Mouse (Mus musculus) C3H10T1/2 (cell line): ENCODE results near the gene P2rx1. TPM values are rescaled to one million over a fixed set of nuclear protein-coding genes. Genes with fewer than 3 reads are reported as not detected.

ENCODE experiments used
- polyA plus RNA-seq, 2 experiments: library from polyadenylated mRNA; unstranded; fragments of >200 nt; fragmentation: generic; extraction: Trizol; gene quantifications; one replicate each; pipeline ENCODE4 v1.2.1; 2012; ENCODE audit warnings: missing spikeins in 2 of 2

The P2rx1 gene
- polyA plus RNA-seq = under 1 TPM; 0.01 to 0.59 TPM

DNA sequence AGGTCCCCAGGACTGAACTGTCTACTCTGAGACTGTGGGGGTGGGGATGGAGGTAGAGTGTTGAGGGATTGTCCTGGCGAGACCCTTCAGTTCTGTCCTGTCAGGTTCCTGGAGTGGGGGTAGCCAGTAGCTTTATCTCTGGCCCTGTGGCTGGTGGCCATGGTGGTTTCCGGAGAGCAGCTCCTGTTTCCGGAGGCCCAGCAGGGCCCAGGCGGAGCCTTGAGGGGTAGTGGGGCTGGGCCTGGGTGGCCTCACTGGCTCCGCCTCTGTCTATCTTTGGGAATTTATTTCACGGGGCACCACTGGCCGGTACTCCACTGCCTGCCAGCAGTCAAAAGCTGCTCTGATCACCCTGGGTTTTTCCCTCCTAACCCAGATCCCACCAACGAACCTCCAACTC is at the start of gene P2rx1:
Gene P2rx1 (plus strand): TSS at position 333 of the 400 bp plus-strand sequence.

DNA sequence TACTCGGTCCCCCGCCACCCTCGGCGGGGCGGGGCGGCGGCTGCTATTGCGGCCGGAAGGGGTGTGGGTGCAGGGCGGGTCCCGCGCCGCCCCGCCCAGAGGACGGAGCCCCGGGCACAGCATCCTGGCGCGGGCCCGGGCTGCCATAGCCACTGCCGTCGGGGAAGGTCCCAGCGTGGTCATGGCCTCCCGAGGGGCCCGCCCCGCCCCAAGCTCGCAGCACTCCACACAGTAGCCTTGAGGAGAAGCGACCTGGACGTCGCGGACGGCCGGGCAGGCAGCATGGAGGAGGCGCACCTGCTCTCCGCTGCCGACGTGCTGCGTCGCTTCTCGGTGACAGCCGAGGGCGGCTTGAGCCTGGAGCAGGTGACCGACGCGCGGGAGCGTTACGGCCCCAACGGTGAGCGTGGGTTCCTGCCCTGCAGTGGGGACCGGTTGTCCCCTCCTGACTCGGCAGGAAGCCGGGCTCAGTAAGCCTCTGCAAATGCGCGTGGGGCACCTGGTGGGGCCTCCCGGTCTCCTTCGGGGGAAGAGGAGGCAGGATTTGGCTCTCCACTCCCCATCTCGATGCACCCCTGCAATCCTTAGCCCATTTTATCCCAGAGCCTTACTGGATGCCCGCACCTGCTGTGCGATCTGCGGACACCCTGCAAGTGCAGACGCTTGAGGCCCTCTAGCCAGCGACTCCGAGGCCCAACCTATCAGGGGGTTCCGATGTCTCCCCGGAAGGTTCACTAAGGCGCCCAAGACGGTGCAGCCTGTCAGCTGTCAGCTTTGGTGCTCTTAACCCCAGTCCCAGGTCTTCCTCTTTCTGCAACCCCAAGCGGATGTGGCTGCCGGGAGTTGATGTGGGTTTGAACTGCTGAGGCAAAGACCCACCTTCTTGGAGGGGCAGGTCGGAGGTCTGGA is 37.6 kb upstream of the P2rx1 start, which contains the start of gene Atp2a3:
Gene Atp2a3 (plus strand): TSS at position 98 of the 909 bp plus-strand sequence.

DNA sequence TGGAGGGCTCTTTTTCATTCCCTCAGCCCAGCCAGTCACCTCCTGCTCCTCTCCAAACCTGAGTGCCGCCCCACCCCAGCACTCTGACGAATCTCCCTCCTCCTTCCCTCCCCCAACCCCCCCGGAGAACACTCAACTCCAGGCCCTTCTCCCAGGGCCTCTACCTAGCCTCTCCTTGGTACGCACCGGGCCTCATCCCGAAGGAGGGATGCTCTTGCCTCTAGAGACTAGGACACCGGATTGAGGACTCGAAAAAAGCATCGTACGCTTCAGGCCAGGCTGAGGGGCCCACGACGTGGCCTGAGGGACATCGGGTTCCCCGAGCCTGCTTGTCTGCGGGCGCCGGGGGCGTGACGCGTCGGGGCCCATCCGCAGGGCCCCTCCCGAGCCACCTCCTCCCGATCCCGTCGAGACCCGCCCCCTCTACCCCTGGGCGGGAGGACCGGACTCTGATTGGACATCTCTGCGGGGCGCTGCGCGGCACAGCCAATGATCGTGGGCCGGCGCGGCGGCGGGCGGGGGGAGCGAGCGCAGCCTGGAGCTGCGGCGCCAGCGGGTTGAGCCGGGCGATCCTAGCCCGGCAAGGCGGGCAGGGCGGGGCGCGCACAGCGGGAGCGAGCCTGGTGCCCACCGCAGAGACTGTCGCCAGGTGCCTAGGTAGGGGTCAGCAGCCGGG is 19.7 kb downstream of the P2rx1 start, which contains the start of gene Camkk1:
Gene Camkk1 (plus strand): TSS at position 538 of the 676 bp plus-strand sequence.

DNA sequence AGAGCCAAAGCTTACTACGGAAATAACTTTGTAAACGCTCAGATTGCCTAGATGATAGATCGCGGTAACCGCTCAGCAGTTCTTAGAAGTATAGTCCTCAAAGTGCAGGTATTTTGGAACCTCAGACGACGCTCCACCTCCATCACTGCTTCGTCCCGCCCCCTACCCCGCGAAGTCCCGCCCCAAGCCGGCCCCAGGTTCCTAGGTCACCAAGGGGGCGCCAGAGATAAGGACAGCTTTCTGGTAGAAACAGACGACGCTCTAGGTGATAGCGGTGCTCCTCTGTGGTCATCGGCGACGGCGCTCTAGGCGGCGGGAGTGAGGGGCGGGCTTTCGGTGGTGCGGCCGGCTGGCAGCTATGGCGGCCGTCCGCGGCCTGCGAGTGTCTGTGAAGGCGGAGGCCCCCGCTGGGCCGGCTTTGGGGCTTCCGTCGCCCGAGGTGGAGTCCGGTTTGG is 48.7 kb downstream of the P2rx1 start, which contains the start of gene Ncbp3:
Gene Ncbp3 (plus strand): TSS at position 242 of the 455 bp plus-strand sequence.

Other genes with a start within 250 kb of the P2rx1 start
- gene Cyb5d2, start 203.0 kb upstream of the P2rx1 start, polyA plus RNA-seq = 1 to 10 TPM; 1.8 to 8.1 TPM
- 10 to 100 TPM in 1 of 2 experiments, 1 to 10 TPM in 1; 4.1 to 14.0 TPM for gene Zzef1, start 202.9 kb upstream of the P2rx1 start, polyA plus RNA-seq
- gene Atp2a3, start 37.9 kb upstream of the P2rx1 start, polyA plus RNA-seq = under 1 TPM; 0.01 to 0.17 TPM
- 1 to 10 TPM; 2.9 to 8.3 TPM for gene Camkk1, start 19.9 kb downstream of the P2rx1 start, polyA plus RNA-seq
- 1 to 10 TPM in 1 of 2 experiments, under 1 TPM in 1; 0.56 to 3.9 TPM for gene Ncbp3, start 48.7 kb downstream of the P2rx1 start, polyA plus RNA-seq
- under 1 TPM; 0.04 to 0.07 TPM for gene Itgae, start 91.5 kb downstream of the P2rx1 start, polyA plus RNA-seq
- 1 to 10 TPM; 4.8 to 5.8 TPM for gene Haspin, start 139.2 kb downstream of the P2rx1 start, polyA plus RNA-seq
- 1 to 10 TPM in 1 of 2 experiments, under 1 TPM in 1; 0.01 to 1.1 TPM for gene P2rx5, start 161.3 kb downstream of the P2rx1 start, polyA plus RNA-seq
- 10 to 100 TPM; 41.6 to 71.5 TPM for gene Emc6, start 177.9 kb downstream of the P2rx1 start, polyA plus RNA-seq
- 100 to 1,000 TPM; 122 to 202 TPM for gene Tax1bp3, start 178.0 kb downstream of the P2rx1 start, polyA plus RNA-seq
- 10 to 100 TPM in 1 of 2 experiments, 1 to 10 TPM in 1; 2.2 to 17.8 TPM for gene Ctns, start 199.9 kb downstream of the P2rx1 start, polyA plus RNA-seq
- 1 to 10 TPM in 1 of 2 experiments, under 1 TPM in 1; 0.42 to 4.1 TPM for gene Shpk, start 200.4 kb downstream of the P2rx1 start, polyA plus RNA-seq
- under 1 TPM in 1 of 2 experiments, not detected in 1; 0.11 TPM for gene Trpv1, start 235.2 kb downstream of the P2rx1 start, polyA plus RNA-seq